Mouse (Mus musculus) heart, postnatal 14 days (tissue): ENCODE measurements at regions not wholly inside any gene's neighbourhood (a gene's known extent, or its start where the extent isn't known, plus 50 kb on each side); places are given as distances from the start of the nearest gene placed in this dataset.

Experiments used
- DNase-seq, 2 experiments: peaks; one replicate each; pipeline ENCODE4 v3.0.0; 2021 to 2022
- intact Hi-C: fragments of 180-260 bp; cut with DNase I; formaldehyde crosslinking; loops from one replicate; pipeline ENCODE4 v1.15.1; 2025

DNA sequence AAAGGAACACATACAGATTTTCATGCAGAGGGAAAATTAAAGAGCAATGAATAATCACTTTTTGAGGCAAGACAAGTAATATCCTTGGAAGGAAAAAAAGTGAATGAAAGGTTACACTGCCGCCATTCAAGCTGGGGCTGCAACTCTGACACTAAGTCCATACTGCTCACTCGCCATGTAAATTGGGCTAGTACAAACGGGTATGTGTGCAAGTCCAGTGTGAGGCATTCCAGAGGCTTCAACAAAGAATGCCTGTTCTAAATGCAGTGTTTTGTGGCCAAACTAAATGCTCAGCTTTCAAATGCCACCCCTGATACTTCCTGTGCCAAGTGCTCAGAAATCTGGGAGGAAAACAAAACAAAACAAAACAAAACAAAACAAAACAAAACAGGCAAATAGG, 897.5 kb downstream of the Galc start:
- intact Hi-C loops: no loop called here
- DNase-seq: no peak

DNA sequence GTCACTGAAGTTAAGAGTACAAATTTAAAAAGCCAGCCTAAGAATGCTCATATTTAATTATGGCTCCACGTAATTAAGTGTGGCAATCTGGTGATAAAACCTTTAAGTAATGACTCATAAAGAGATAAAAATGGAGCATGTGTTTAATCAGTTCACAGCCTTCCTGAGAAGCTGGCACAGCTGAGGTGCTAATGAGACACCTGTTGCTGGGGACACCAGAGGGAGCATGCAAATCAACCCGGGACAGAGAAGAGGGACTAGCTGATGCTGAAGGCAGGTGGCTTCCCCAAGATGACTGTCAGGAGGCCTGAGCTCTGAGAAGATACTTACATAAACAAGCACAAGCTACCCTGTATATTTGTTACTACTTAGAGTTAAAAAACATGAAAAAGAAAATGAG, 898.6 kb downstream of the Galc start:
- DNase-seq: no peak
- intact Hi-C loops: no loop called here

- intact Hi-C loops: no loop called here
- no peak for DNase-seq
These were observed 932.7 kb downstream of the Galc start for GRCm38 (mm10) chr12:97326582-97326981.

DNA sequence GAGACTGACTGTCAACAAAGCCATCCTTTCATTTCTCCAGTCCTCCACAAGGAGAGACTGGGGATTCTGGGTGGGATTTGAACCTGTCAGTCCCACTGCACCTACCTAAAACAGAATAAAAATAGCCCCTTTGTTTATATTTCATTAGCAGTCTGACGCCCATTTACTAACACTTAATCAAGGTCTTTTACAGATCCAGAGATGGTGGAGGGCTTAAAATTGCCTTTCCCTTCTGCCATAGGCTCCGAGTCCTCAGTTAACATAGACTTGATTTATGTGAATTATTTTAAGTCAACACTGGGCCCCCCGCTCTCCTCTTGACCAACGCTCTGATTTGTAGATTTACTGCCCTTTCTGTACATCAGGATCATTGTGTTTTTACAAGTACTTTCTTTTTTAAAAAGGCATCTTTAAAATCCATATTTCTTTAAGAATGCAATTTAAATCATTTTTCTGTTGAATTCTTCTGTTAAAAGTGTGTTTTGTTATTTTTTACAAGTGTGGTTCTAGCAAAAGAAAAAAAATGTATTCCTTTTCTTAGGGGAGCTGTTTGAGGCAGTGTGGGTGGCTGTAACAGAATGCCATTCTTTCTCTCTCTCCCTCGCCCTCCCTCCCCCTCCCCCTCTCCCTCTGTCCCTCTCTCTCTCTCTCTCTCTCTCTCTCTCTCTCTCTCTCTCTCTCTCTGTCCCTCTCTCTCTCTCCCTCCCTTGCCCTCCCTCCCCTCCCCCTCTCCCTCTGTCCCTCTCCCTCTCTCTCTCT, 946.8 kb downstream of the Galc start:
- DNase-seq: no peak
- intact Hi-C loops: no loop called here

DNA sequence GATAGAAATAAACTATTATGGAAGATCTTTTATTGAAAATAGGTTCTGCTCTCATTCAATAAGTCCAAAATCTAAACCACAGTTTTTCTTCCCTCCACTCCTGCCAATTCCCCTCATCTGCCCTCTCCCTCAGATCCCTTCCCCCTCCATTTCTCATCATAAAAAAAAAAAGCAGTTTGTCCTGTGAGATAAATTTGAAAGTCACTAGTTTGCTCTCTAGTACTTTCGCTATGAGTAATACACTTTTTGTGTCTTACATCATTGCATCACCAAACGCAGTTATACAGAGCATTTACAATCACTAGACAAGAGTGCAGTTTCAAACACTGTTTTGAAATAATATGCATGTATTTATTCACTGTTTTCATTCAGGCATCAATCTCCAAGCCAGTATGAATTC, 980.5 kb downstream of the Galc start:
- intact Hi-C loops: no loop called here
- no peak for DNase-seq

DNA sequence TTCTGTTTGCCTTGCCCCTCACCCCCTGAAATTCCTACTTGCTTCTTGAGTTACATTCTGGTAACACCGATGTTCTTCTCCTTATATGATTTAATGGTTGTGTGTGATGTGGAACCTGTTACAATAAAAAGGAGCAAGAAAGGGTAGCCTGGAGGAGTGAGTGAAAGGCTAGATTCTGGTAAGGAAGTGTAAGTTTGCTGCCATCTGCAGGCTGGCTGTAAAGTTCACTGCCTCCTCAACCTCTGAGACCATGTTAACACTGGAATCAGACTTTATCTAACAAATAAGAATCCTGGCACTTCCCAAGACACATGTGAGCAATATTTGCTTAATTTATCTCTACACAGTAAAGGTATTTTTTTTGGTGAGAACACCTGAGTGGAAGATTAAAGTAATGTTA, 980.9 kb downstream of the Galc start:
- intact Hi-C loops: no loop called here
- peak in 1 of 2 experiments; percentile 3 for DNase-seq
